9 mouse cellular contexts compared by ENCODE assay signal in genomic region chr12:112617184-112617583, GRCm38 (mm10). TPM values are rescaled to one million over a fixed set of nuclear protein-coding genes. Genes with fewer than 3 reads are reported as not detected.
DNase-seq lines count a peak whose midpoint lies in the region; ATAC-seq lines count a peak whose summit lies in the region.
"Had no signal": no experiment of that assay in that cellular context is flagged by ENCODE, and none has a peak within 500 bp of the region (broad histone marks: within the 10 kb centered on the region; RNA-seq: fewer than 3 reads in every experiment).

No protein-coding gene starts in this region.

- peak; percentile 71 for DNase-seq in 3134 (ENCODE audit: extremely low read depth, insufficient read length, low spot score)
- peak; percentile 69 to 73 for DNase-seq in B cell, adult 2 months
- no peak for DNase-seq in ovary, adult 18-20 months (ENCODE audit: low spot score)
- DNase-seq in midbrain, embryonic 11.5 days (ENCODE audit: low spot score, missing footprints) = no peak
- DNase-seq in ovary, postnatal 10 days (ENCODE audit: low spot score) = no peak

- no peak overlapping the region for H3K4me3 ChIP-seq in heart, embryonic 15.5 days
- H3K4me3 ChIP-seq in forebrain, embryonic 15.5 days = no peak overlapping the region
- no peak overlapping the region for H3K4me3 ChIP-seq in midbrain, embryonic 11.5 days (ENCODE audit: low read depth, low read length)

- ATAC-seq in heart, embryonic 15.5 days (replicated peaks; ENCODE audit: insufficient number of reproducible peaks, insufficient read depth, low FRiP score, low read depth) = no peak
- ATAC-seq in megakaryocyte, adult 5-6 weeks (ENCODE audit: poor library complexity, severe bottlenecking) = peak; percentile 46
- no peak for ATAC-seq in forebrain, embryonic 15.5 days (replicated peaks)
- ATAC-seq in midbrain, embryonic 11.5 days (ENCODE audit: low FRiP score) = no peak

- H3K9ac ChIP-seq in heart, embryonic 15.5 days = 0 out of 2 replicates have a peak overlapping the region, but pooled peaks have one; percentile 10
- H3K9ac ChIP-seq in forebrain, embryonic 15.5 days (replicated peaks) = no peak overlapping the region
- no peak overlapping the region for H3K9ac ChIP-seq in midbrain, embryonic 11.5 days (ENCODE audit: low read length)
- H3K9ac ChIP-seq: lung, embryonic 14.5 days had no signal

- no peak overlapping the region for H3K4me2 ChIP-seq in heart, embryonic 15.5 days
- no peak overlapping the region for H3K4me2 ChIP-seq in forebrain, embryonic 15.5 days (replicated peaks)
- no peak overlapping the region for H3K4me2 ChIP-seq in midbrain, embryonic 11.5 days
- H3K4me2 ChIP-seq: lung, embryonic 14.5 days had no signal

- peaks cover 5% of the 10 kb centered on the region; the same call in 1 of the 2 replicates for H3K27me3 ChIP-seq in heart, embryonic 15.5 days
- peaks cover 14% of the 10 kb centered on the region; the same call in 1 of the 2 replicates for H3K27me3 ChIP-seq in forebrain, embryonic 15.5 days
- peaks cover 27% of the 10 kb centered on the region for H3K27me3 ChIP-seq in midbrain, embryonic 11.5 days (ENCODE audit: control insufficient read depth, insufficient read depth, low read length)

- H3K9me3 ChIP-seq in heart, embryonic 15.5 days (replicated peaks) = no peaks in the 10 kb centered on the region
- H3K9me3 ChIP-seq in forebrain, embryonic 15.5 days = no peaks in the 10 kb centered on the region
- H3K9me3 ChIP-seq in midbrain, embryonic 11.5 days (ENCODE audit: control insufficient read depth, low read length) = no peaks in the 10 kb centered on the region

- peak overlapping the region; percentile 95 for H3K27ac ChIP-seq in heart, embryonic 15.5 days
- no peak overlapping the region for H3K27ac ChIP-seq in forebrain, embryonic 15.5 days (replicated peaks)
- H3K27ac ChIP-seq in midbrain, embryonic 11.5 days (ENCODE audit: low read depth, low read length) = no peak overlapping the region

- WGBS in heart, embryonic 15.5 days = 60% methylated on average over 11 of the region's 11 CpGs
- 76% methylated on average over 11 of the region's 11 CpGs for WGBS in forebrain, embryonic 15.5 days
- WGBS in midbrain, embryonic 11.5 days = 94% methylated on average over 11 of the region's 11 CpGs

- H3K36me3 ChIP-seq in heart, embryonic 15.5 days = no peaks in the 10 kb centered on the region; the same call in 1 of the 2 replicates
- no peaks in the 10 kb centered on the region for H3K36me3 ChIP-seq in forebrain, embryonic 15.5 days
- no peaks in the 10 kb centered on the region for H3K36me3 ChIP-seq in midbrain, embryonic 11.5 days (ENCODE audit: control insufficient read depth, insufficient read depth, low read length)

- H3K4me1 ChIP-seq in heart, embryonic 15.5 days (replicated peaks) = peaks cover 64% of the 10 kb centered on the region
- H3K4me1 ChIP-seq in forebrain, embryonic 15.5 days = peaks cover 13% of the 10 kb centered on the region
- H3K4me1 ChIP-seq in midbrain, embryonic 11.5 days (ENCODE audit: control insufficient read depth, insufficient read depth, low read length) = peaks cover 19% of the 10 kb centered on the region

RNA-seq across cellular contexts. Expression of gene Adssl1, which starts 2.7 kb away (rescaled TPM):
- 85.8 and 93.7 TPM in 2 replicates for polyA plus RNA-seq in heart, embryonic 15.5 days (2015; fragmentation: Nextera tagmentation; extraction: Ambion mirVana)
- total RNA-seq in megakaryocyte, adult 5-6 weeks (2015) = 73.5 and 82.1 TPM in 2 replicates
- total RNA-seq in megakaryocyte, adult 5-6 weeks (2017) = 72.3 and 74.9 TPM in 2 replicates
- polyA plus RNA-seq in forebrain, embryonic 15.5 days (2015; fragmentation: Nextera tagmentation; extraction: Ambion mirVana) = 2.0 and 2.2 TPM in 2 replicates
- 1.9 and 2.7 TPM in 2 replicates for polyA plus RNA-seq in midbrain, embryonic 11.5 days (2014; fragmentation: Nextera tagmentation; extraction: Ambion mirVana)

RNA-seq across cellular contexts. Expression of gene Siva1, which starts 27.3 kb away (rescaled TPM):
- 95.4 and 142 TPM in 2 replicates for polyA plus RNA-seq in heart, embryonic 15.5 days (2015; fragmentation: Nextera tagmentation; extraction: Ambion mirVana)
- total RNA-seq in megakaryocyte, adult 5-6 weeks (2015) = 116 and 130 TPM in 2 replicates
- total RNA-seq in megakaryocyte, adult 5-6 weeks (2017) = 122 and 162 TPM in 2 replicates
- polyA plus RNA-seq in forebrain, embryonic 15.5 days (2015; fragmentation: Nextera tagmentation; extraction: Ambion mirVana) = 77.2 and 91.2 TPM in 2 replicates
- polyA plus RNA-seq in midbrain, embryonic 11.5 days (2014; fragmentation: Nextera tagmentation; extraction: Ambion mirVana) = 182 and 230 TPM in 2 replicates

RNA-seq across cellular contexts. Expression of gene Inf2, which starts 28.6 kb away (rescaled TPM):
- 3.1 and 3.4 TPM in 2 replicates for polyA plus RNA-seq in heart, embryonic 15.5 days (2015; fragmentation: Nextera tagmentation; extraction: Ambion mirVana)
- total RNA-seq in megakaryocyte, adult 5-6 weeks (2015) = 28.0 and 34.3 TPM in 2 replicates
- 9.9 and 13.3 TPM in 2 replicates for total RNA-seq in megakaryocyte, adult 5-6 weeks (2017)
- polyA plus RNA-seq in forebrain, embryonic 15.5 days (2015; fragmentation: Nextera tagmentation; extraction: Ambion mirVana) = 3.0 and 3.9 TPM in 2 replicates
- 1.2 and 1.4 TPM in 2 replicates for polyA plus RNA-seq in midbrain, embryonic 11.5 days (2014; fragmentation: Nextera tagmentation; extraction: Ambion mirVana)

RNA-seq across cellular contexts. Expression of gene Akt1, which starts 57.5 kb away (rescaled TPM):
- 139 and 169 TPM in 2 replicates for polyA plus RNA-seq in heart, embryonic 15.5 days (2015; fragmentation: Nextera tagmentation; extraction: Ambion mirVana)
- 112 and 121 TPM in 2 replicates for total RNA-seq in megakaryocyte, adult 5-6 weeks (2015)
- total RNA-seq in megakaryocyte, adult 5-6 weeks (2017) = 112 and 118 TPM in 2 replicates
- 79.1 and 147 TPM in 2 replicates for polyA plus RNA-seq in forebrain, embryonic 15.5 days (2015; fragmentation: Nextera tagmentation; extraction: Ambion mirVana)
- 62.5 and 82.6 TPM in 2 replicates for polyA plus RNA-seq in midbrain, embryonic 11.5 days (2014; fragmentation: Nextera tagmentation; extraction: Ambion mirVana)

Comparison
In these comparisons a context has a peak if more than half of its experiments do, and no peak if none do; other contexts are left out.
1. DNase-seq: peak in 3134 (single experiment) and B cell, adult 2 months (2 of 2); none in ovary, adult 18-20 months (single experiment), midbrain, embryonic 11.5 days (single experiment) and ovary, postnatal 10 days (single experiment).
2. RNA of gene Adssl1, which starts 2.7 kb away (polyA plus RNA-seq): 85.8 to 93.7 TPM in heart, embryonic 15.5 days; 1.9 to 2.7 TPM in midbrain, embryonic 11.5 days and 2.0 to 2.2 TPM in forebrain, embryonic 15.5 days; every median in the first group is over 10 times any median in the second.